Mouse (Mus musculus): Measurements from ENCODE around the gene Ntrk1.

The Ntrk1 gene

DNA sequence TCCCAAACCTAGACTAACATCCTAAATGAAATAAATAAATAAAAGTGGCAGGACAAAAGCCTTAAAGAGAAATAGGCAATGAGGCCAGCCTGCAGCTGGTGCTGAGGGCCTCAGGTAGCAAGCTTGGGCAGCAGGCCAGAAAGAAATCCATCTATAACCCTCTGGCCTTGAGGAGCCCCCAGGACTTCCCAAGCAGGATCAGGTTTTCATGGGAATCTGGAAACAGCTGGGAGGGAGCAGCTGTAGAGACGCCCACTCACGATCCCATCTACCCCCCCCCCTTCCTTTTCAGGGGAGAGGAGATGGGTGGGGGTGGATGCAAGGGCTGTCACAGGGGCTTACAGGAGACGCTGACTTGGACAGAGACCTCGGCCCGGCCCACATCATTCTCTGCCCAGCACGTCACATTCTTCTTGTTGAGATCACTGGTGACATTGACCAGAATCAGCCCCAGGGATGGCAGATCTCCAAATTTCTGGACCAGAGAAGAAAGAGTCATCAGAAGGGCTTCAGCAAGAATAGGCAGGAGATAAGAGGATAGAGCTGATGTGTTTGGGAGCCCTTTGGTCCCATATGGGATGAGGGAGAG is 9.2 kb downstream of the Ntrk1 start:
- no peak for DNase-seq (ENCODE audit: low read depth, low spot score)

DNA sequence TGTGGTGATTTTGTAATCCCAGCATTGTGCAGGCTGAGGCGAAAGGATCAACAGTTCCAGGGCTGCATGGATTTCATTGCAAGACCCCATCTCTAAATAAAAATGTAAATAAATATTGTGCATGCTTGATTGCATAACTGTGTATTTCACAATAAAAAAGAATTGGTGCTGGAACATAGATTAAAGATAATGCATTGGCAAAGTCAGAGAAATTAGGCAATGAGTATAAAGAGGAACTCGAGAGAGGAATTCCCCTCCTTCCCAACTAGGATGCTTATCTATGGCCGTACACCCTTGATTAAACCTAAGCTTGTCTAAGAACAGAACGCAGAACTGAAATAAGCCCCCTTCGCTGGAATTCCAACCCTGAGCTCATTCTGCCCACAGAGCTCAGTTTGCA is 9.8 kb downstream of the Ntrk1 start:
- no peak for DNase-seq (ENCODE audit: low read depth, low spot score)

DNA sequence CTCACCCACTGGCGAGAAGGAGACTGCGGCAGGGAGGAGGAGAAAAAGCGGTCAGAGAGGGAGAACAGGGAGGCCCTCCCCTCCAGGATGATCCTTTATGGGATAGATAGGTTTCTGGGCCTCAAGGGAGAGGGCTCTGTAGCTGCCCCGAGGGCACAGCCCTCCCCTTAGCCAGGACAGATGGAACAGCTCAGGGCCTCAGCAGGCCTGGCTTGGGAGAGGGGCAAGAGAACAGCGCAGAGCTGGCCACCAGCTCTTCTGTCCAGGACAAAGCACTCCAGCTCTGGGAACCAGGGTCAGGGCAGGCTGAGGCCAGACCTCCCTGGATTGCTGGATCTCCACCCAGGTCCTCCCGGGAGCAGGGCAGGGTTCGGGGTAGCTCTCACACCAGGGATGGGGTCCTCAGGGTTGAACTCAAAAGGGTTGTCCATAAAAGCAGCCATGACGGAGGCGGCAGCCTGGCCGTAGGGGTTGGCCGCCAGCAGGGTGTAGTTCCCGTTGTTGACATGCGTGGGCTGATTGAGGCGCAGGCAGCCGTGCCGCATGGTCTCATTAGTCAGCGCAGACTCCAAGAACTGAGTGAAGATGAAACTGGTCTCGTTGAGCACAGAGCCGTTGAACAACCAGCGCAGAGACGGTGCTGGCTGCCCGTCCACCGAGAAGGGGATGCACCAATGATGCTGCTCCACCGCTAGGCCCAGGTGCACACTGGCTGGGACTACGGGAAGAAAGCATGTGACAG is 11.5 kb downstream of the Ntrk1 start:
- DNase-seq (ENCODE audit: low read depth, low spot score), result no peak

DNA sequence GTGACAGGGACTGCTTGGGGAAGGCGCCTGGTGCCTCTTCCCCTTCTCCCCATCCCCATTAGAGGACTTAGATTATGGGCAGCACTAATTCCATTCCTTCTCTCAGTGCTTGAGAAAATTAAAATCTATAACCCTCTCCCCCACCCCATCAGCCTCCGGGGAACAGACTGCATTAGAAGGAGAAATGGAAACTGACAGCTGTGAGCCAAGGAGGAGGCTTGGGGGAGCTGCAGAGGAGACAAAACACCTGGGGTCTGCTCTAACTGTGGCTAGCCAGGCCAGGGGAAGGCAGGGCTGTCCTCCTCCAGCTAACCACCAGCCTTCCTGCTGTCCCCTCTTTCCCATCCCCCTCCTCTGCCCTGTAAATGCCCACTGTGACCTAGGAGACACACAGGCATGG is 15.9 kb downstream of the Ntrk1 start:
- DNase-seq (ENCODE audit: low read depth, low spot score), result no peak

DNA sequence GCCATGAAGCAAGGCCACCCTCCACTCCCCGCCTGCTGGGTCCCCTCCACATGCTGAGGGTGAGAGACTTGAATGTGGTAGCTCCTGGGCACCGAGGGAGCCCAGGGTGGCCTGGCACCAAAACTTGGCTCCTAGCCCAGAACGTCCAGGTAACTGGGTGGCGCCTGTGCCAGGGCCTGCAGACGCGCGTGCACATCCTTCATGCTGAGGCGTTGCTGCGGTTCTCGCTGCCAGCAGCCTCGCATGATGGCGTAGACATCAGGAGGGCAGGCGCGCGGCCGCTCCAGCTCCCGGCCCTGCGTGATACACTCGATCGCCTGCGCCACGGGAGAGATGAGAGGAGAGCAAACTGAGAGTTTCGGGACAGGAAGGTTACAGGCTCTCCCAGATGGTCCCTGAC is 16.7 kb downstream of the Ntrk1 start:
- DNase-seq (ENCODE audit: low read depth, low spot score), result no peak

DNA sequence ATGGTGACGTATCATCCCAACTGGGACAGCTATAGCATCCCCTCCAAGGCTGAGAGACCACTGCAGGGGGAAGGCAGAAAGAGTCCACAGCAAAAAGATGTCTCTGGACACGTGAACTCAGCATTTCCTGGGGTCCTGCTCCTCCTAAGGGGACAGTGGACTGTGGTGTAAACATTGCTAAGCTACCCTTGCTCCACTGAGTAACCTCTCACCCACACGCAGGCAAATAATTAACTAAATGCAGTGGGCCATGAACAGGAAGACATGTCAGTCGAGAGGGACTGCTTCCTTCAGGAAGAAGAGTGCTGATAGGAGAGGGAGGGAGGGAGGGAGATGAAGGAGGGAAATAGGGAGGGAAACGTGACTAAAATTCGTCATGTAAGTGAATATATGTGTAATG is 23.9 kb downstream of the Ntrk1 start:
- no peak for DNase-seq (ENCODE audit: low read depth, low spot score)

DNA sequence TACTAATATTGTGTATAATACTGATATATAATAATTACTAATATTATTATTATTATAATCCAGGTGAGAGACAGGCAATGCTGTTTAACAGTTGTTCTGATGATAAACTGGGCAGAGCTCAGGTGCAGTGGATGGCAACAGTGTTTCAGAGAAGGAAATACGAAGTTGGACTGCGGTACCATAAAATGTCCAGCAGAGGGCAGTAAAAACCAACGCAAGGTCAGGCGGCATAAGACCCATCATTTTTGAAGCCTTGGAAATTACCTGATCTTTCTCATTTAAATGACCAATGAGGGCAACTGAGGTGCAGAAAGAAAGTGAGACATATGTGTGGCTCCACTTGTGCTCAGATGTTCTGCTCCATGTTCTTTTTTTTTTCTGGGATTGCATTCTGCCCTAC is 24.7 kb downstream of the Ntrk1 start:
- DNase-seq (ENCODE audit: low read depth, low spot score), result no peak

DNA sequence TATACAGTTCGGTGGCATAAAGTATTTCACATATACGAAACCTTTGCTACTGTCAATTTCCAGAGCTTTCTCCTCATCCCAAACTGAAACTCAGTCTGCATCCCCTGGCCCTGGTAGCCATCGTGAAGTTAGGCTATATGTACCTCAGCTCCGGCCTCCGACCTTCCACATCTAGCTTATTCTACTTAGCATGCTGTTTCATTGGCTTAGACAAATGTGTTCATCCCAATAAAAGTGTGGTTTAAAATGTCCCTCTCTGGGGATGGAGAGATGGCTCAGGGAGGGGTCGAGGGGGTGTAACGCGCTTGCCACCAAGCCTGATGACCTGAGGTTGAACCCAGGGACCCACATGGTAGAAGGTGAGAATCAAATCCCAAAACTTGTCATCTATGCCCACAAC is 25.5 kb downstream of the Ntrk1 start:
- no peak for DNase-seq (ENCODE audit: low read depth, low spot score)

DNA sequence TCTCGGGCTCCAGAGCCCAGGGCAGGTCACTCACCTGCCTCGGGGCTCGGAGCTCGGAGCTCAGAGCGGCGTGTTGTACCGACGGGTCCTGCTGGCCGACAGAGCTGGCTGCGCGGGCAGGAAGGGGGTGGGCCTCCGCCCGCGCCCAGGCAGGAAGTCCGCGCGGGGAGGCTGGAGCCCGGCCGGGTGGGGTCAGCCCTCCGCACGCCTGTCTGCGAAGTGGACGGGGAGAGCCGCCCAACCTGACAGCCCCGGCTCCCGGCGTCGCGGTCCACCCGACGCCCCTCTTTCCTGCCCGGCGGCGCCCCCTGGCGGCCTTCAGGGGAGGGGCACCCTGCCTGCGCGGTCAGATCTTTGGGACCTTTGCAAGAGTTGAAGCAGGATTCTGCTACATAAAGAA is 26.1 kb downstream of the Ntrk1 start:
- DNase-seq (ENCODE audit: low read depth, low spot score), result no peak

DNA sequence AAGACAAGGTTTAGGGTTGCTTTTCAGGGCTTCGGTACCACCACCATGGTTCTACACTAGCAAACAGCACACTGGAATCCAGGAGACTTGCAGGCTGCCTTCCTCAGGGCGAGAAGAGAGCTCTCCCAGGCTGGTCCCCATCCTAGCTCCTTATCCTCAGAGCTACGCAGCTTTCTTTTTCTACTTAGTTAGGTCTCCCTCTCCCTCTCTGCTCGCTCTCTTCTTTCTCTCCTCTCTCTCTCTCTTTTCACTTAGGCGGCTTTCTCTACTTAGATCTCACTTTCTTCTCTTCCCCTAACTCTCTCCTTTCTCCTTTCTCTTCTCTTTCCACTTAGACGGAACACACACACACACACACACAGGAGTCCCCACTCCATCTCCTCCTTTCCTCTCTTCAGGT is 26.5 kb downstream of the Ntrk1 start:
- DNase-seq (ENCODE audit: low read depth, low spot score), result no peak

DNA sequence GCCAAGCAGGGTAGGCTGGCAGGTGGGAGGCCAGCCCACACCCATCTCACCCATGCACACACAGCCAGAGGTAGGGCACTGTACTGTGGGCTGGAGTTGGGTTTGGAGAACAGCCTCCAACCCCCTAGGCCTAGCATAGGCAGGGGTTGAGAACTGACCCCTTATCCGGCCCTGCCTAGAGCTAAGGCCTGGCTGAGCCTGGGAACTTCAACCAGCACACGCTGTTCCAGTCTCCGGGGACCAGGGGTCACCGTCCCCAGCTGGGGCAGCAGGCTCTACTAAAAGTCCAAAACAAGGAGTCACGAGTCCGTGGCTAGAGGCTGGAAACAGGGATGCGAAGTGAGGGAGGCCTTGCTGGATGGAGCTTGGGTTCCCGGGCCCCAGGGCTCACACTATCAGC is 27.2 kb downstream of the Ntrk1 start:
- DNase-seq (ENCODE audit: low read depth, low spot score), result no peak

DNA sequence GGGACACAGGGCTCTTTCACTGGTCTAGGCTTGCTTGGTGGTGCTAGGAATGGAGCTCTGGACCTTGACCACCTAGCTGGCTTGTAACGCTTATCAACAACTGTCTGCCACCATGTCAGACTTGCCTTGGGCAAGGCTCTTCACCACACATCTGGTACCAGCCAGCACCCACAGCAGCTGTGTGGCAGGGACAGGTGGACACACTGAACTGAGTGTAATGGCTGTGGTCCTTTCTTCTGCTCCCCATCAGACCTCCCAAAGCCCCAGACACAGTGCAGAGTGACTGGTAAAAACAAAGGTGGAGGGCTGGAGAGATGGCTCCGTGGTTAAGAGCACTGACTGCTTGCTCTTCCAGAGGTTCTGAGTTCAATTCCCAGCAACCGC is 28.7 kb downstream of the Ntrk1 start:
- DNase-seq (ENCODE audit: low read depth, low spot score), result no peak

DNA sequence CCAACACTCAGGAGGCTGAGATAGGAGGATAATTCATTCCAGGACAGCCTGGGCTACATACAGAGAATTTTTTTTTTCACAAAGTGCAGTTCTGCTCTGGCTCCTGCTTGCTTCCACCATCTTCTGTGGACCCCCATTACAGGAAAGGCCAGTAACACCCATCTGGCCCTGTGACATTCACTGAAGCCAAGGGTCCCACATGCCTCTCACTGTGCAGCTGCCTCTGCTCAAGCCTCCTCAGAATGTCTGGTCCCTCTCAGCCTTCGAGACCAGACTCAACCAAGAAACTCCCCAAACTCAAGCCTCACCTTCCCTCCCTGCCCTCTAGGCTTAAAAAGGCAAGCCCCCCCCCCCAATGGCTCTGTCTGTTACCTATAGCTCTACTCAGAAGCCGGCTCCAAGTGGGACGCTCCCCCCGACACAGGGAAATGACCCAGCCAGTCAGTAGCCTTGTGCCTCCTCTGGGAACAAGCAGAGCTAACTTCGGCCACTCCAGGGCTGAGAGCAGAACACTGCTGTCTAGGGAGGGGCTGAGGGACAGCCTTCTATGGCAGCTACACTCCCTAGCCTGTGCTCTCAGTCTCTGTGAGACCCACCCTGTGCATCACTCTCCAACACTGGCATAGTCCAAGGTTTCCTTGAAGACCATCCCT is 29.2 kb downstream of the Ntrk1 start:
- no peak for DNase-seq (ENCODE audit: low read depth, low spot score)

DNA sequence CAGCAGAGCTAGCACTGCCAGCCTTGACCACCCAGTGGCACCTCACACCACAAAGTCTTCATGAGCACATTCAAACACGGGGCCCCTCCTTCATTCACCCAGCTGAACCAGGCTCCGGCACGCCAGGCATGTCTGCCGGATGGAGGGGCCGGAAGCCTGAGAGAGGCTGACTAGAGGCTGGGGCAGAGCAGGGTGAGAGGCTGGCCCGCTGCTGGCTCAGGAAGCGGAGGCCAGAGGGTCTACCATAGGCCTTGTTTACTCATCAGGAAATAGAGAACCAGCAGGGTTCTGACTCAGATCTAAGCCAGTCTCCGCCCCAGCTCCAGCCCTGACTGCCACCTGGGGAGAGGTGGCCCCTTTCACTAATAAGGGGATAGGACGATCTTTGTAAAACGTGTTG is 29.9 kb downstream of the Ntrk1 start:
- no peak for DNase-seq (ENCODE audit: low read depth, low spot score)

DNA sequence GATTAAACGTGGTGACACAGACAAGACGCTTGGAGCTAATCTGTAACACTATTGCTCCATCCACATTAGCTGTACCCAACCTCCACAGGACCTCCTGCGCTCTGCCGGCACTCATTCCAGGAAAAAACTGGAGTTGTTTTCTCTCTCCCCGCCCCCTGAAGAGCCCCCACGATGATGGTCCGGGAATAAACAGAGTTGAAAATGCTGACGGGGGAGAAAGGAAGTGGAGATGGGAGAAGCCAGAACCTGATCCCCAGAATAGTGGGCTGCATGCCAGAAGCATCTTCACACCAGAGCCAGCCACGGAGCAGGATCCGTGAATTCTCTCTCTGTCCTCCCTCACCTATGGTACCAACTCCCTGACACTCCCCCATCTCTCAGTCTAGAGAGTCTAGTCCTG is 30.5 kb downstream of the Ntrk1 start:
- DNase-seq (ENCODE audit: low read depth, low spot score), result no peak

DNA sequence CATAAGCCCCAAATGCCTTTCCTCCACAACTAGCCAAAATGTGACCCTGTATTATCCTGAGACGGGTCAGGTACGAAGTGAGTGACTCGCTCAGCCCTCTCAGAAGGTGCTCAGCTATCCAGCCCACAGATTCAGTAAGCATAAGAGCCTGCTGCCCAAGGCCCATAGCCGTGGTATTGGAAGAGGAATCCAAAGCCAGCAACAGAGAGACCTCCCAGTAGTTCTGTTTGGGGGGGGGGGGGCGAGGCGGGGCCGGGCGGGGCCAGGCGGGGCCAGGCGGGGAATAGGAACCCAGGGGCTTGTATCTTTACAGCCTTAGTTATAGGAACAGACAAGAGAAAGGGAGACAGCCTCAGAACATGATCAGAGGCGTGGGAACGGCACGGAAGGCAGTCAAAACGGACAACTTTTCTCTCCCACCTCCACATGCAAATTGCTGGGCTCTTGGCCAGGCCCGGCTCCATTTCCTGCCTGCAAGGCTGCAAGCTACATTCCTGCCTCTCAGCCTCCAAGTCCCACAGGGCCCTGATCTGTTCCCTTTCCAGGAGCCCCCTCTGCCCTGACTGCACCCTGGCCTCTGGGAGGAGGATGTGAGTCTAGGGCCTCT is 31.2 kb downstream of the Ntrk1 start:
- DNase-seq (ENCODE audit: low read depth, low spot score), result peak; percentile 77

DNA sequence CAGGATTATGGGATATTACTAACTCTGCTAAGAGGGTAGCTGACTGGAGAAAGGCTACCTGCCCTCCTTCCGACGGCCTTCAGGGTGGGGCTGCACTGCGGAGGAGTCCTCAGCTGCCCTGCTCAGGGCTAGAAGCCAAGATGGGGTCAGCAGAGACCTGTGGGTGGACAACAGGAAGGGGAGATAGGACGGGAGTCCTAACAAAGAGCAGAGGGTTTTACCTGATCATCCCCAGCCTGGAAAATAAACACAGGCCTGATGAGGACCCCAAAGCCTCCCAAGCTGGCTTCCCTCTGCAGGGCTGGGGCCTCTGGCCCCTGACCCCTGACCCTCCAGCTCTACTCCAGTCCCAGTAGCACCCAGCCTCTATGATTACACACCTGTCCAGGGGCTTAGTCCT is 31.8 kb downstream of the Ntrk1 start:
- no peak for DNase-seq (ENCODE audit: low read depth, low spot score)

DNA sequence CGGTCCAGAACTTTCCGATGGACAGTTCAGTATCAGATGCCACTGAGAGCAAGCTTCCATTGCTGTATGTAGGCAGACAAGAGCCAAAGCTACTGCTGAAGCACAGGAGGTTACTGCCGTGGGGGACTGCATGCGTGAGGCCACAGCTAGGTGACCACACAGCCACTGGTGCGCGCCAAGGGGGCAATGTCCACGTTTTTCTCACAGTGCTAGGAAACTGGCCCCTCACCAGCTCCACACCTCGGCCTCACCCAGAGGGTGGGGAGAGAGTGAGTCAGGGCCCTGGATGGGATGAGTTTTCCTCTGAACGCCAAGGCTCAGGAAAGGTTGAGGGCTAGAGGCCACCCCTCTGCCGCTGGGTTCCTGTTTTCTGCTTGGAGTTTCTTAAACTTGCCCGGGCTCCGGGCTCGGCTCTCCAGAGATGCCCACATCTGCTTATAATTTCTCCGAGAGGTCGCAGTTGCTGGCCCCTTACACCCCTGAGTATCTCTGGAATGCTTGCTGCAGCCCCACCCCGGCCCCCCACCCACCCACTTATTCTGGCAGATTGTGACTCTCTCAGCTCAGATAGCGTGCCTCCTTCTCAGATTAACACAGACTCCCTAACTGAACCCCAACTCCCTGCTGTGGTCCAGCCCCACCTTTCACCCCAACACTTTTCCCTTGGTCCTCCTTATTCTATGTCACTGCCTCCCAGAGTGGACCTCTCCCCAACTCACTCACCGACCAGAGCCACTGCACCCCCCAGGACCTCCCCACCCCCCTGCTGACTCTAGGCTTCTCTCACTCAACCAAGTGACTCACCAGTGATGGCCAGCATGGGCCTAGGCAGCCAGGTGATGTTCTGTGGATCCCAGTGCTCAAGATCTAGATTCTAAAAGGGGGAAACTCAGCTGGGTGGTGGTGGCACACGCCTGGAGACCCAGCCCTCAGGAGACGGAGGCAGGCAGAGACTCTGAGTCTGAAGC is 33.3 kb downstream of the Ntrk1 start:
- DNase-seq (ENCODE audit: low read depth, low spot score), result no peak

DNA sequence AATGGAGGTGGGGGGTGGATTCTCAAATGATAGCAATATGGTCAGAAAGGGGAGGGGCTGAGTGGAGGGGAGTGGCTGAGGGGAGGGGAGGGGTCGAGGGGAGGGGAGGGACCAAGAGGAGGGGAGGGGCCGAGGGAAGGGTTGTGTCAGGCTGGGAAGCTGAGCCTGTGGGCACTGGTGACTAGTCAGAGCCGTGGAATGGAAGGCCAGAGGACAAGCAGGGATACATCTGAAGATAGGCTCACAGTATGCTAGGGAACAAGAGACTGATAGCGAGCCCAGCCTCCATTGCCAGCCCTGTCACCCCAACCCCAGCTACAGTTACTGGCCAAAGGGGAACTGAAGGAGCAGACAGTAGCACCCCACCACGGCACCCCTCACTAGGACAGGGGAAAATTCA is 36.3 kb downstream of the Ntrk1 start:
- no peak for DNase-seq (ENCODE audit: low read depth, low spot score)

DNA sequence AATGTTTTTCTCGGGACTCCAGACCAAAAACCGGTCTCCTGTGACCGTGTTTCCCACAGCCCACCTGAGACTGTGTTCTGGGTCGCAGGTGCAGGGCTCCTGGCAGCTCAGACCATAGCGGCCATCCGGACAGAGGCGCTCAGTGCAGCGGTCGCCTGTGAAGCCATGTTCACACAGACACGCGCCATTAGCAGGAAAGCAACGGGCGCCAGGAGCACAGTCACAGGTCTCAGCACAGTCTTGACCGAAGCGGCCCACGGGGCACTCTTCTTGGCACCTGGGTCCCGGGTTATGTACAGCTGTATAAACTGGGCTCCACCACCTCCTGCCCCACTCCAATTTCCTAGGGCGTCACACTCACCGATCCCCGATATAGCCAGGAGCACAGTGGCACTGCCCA is 38.5 kb downstream of the Ntrk1 start:
- no peak for DNase-seq (ENCODE audit: low read depth, low spot score)

DNA sequence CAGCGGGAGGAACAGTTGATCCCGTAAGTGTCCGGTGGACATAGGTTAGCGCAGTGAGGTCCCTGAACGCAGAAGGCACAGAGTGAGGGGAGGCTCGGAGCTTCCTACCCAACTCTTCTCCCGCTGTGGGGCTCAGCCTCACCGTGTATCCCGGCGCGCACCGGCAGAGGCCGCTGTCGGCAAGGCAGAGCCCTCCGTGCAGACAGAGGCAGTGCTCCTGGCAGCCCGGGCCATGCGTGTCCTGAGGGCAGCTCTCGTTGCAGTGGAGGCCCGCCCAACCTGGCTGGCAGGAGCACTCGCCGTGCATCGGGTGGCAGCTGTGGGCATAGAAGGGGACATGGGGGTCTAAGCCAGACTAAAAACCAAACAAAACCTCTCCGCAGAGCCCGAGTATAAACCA is 39.0 kb downstream of the Ntrk1 start:
- no peak for DNase-seq (ENCODE audit: low read depth, low spot score)

DNA sequence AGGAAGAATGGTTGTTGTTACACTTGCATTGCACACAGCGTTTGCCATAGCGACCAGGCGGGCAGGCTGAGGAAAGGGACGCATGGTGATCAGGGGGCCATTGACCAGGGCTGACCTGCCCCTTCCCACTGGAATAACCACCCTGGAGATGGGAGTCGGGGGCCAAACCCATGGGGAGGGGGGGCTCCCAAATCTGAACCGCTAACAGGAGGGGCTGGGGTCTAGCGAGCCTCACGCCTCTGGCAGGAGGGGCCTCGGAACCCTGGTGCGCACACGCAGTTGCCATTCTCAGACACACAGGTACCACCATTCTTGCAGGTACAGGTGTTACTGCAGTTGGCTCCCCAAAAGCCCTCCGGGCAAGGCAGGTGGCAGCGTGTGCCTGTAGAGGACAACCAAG is 41.1 kb downstream of the Ntrk1 start:
- no peak for DNase-seq (ENCODE audit: low read depth, low spot score)

Measured in telencephalon, adult 2 months (tissue).